Mouse (Mus musculus) kidney, embryonic 16.5 days (tissue): ENCODE data around the gene Fmnl2. TPM values are rescaled to one million over a fixed set of nuclear protein-coding genes. Genes with fewer than 3 reads are reported as not detected.

Source experiments
- ATAC-seq: fragments of 200-750 bp; cut with Nextera tagmentation; 2 replicates; pipeline ENCODE4 v1.8.0; 2017; ENCODE audit warnings: moderate TSS enrichment; ENCODE audit not compliant: low FRiP score, low TSS enrichment
- H3K27ac ChIP-seq: fragments of 300-500 bp; sonication (generic); 2 replicates; pipeline ENCODE4 v1.5.1; 2014; ENCODE audit warnings: low read length
- H3K27me3 ChIP-seq: fragments of 300-500 bp; sonication (generic); 2 replicates; pipeline ENCODE4 v1.6.1; 2014; ENCODE audit warnings: low read length, control low read depth, mixed read lengths; ENCODE audit not compliant: insufficient read depth
- H3K36me3 ChIP-seq: fragments of 300-500 bp; sonication (generic); 2 replicates; pipeline ENCODE4 v1.6.1; 2014; ENCODE audit warnings: low read length, control low read depth, mixed read lengths; ENCODE audit not compliant: insufficient read depth
- H3K4me1 ChIP-seq: fragments of 300-500 bp; sonication (generic); 2 replicates; pipeline ENCODE4 v1.6.1; 2014; ENCODE audit warnings: low read length, control low read depth, mixed read lengths; ENCODE audit not compliant: insufficient read depth
- H3K4me2 ChIP-seq: fragments of 300-500 bp; sonication (generic); replicated peaks from 2 replicates; pipeline ENCODE4 v1.6.1; 2014; ENCODE audit warnings: low read depth, low read length
- H3K4me3 ChIP-seq: fragments of 300-500 bp; sonication (generic); 2 replicates; pipeline ENCODE4 v1.5.1; 2014; ENCODE audit warnings: mild to moderate bottlenecking, low read length
- H3K9ac ChIP-seq: fragments of 300-500 bp; sonication (generic); replicated peaks from 2 replicates; pipeline ENCODE4 v1.6.1; 2014; ENCODE audit warnings: low read length
- H3K9me3 ChIP-seq: fragments of 300-500 bp; sonication (generic); 2 replicates; pipeline ENCODE4 v1.6.1; 2016; ENCODE audit warnings: low read length, control low read depth
- WGBS: fragments of 180-500 bp; shearing (Covaris S2); extraction: QIAGEN DNeasy Blood & Tissue Kit; methylation state at CpG from one replicate; pipeline ENCODE4 v1.1.7; 2014; 5-methylcytosine and 5-hydroxymethylcytosine counted together
- polyA plus RNA-seq: library from polyadenylated mRNA; unstranded; fragments of >200 nt; fragmentation: Nextera tagmentation; extraction: Ambion mirVana; gene quantifications from 2 replicates; pipeline ENCODE4 v1.2.1, GENCODE M21; 2015

The Fmnl2 gene
- polyA plus RNA-seq, 1 experiment from 2014 or later = 5.7 TPM

DNA sequence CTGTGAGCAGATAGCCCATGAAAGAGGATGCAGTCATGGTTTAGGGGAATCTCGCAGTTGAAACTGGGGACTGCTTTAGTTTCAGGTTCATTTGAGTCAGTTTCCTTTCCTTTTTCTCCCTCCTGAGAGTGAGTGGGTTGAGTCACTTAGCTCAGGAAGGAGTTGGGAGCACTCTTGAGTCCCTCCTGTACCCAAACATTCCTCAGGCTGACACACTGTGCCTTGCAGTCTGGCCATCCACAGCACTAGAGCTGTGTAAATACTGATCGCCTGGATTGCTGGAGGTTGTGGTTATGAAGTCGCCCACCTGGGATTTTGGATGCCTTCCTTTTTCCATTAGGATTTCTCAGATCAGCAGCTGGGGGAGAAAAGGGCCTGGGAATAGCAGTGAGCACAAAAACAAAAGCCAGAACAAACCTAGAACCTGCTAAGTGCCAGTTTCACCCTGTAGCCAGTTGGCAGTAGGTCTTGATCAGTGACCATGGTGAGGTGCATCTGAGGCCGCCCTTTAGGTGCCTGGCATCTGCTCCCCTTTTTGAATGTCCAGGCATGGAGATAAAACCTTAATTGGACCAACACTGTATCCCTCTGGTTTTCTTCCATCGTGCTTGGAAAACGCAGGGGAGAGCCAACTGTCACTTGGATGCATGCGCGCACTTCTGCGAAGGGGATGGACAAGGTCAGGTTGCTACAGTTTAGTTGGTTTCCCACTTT is 4.5 kb downstream of the Fmnl2 start:
- H3K9ac ChIP-seq = no peak overlapping the region
- no peak overlapping the region for H3K4me2 ChIP-seq
- peaks cover 3% of the 10 kb centered on the region; the same call in 1 of the 2 replicates for H3K36me3 ChIP-seq
- H3K4me3 ChIP-seq = no peak overlapping the region
- H3K27me3 ChIP-seq = no peaks in the 10 kb centered on the region
- peaks cover 2% of the 10 kb centered on the region; the same call in 1 of the 2 replicates for H3K9me3 ChIP-seq
- H3K4me1 ChIP-seq = peaks cover 28% of the 10 kb centered on the region
- H3K27ac ChIP-seq = no peak overlapping the region
- whole genome bisulfite sequencing = 84% methylated on average over 9 of the region's 9 CpGs
- ATAC-seq = no peak

DNA sequence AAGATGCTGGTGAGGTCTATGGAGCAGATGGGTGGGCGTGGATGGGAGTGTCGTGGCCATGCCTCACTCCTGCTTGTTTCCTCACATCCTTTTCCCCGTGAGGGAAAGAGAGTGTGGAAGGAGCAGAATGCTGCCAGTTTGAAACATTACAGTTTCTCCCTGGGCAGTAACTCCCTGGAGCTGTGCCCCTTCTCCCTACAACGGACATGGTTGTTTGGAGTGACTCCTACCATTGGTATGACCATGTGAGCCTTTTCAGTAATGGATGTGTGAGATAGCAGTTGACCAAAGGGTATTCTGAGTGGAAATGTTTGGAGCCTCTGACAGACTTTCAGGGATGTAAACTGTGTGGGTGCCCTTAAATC is 5.1 kb downstream of the Fmnl2 start:
- no peak overlapping the region for H3K9ac ChIP-seq
- peaks cover 27% of the 10 kb centered on the region for H3K4me1 ChIP-seq
- H3K27me3 ChIP-seq = no peaks in the 10 kb centered on the region
- H3K4me2 ChIP-seq = no peak overlapping the region
- H3K9me3 ChIP-seq = peaks cover 6% of the 10 kb centered on the region; the same call in 1 of the 2 replicates
- H3K36me3 ChIP-seq = peaks cover 8% of the 10 kb centered on the region
- no peak overlapping the region for H3K4me3 ChIP-seq
- no peak overlapping the region for H3K27ac ChIP-seq
- no peak for ATAC-seq
- WGBS = 63% methylated on average over 4 of the region's 4 CpGs

DNA sequence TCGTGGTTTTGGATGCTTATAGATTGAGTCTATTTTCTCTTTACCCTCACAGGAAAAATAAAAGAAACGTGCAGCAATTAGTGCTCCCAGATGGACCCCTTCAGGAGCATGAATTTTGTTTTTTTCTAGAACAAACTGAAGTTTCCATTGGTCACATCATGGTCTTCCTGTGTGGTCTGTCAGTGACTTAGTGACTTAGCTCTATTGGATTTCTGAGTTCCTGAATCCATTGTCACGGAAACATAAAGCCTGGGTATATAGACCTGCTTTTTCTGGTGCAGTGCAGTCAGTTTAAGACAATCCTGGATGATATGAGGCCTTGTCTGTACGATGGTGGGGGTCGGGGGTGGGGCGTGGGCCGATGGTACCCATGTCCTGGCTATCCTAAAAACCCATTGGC is 7.0 kb downstream of the Fmnl2 start:
- H3K36me3 ChIP-seq = peaks cover 13% of the 10 kb centered on the region
- peaks cover 21% of the 10 kb centered on the region for H3K4me1 ChIP-seq
- H3K9me3 ChIP-seq = peaks cover 6% of the 10 kb centered on the region; the same call in 1 of the 2 replicates
- H3K27ac ChIP-seq = no peak overlapping the region
- ATAC-seq = no peak
- no peak overlapping the region for H3K9ac ChIP-seq
- 93% methylated on average over 7 of the region's 7 CpGs for WGBS
- H3K4me2 ChIP-seq = no peak overlapping the region
- H3K27me3 ChIP-seq = no peaks in the 10 kb centered on the region
- H3K4me3 ChIP-seq = no peak overlapping the region

DNA sequence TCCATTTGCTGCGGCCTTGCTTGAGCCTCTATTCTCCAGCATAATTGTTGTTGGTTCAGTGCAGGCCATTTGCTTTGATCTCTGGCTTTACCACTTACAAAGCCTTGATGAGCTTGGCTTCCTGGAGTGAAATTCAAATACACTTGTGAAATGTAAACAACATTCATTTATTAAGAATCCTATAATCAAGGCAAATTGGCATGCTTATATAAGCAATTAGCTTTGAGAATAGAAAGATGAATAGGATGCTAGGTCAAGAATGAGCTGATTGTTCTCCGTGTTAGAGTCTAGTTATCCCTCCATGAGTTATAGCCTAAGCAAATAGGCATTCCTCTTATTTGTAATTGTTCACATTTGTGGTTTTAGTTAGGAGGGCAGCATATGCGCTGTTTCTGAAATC is 8.5 kb downstream of the Fmnl2 start:
- H3K9me3 ChIP-seq = peaks cover 6% of the 10 kb centered on the region; the same call in 1 of the 2 replicates
- no peak for ATAC-seq
- no peak overlapping the region for H3K4me2 ChIP-seq
- H3K4me1 ChIP-seq = peaks cover 6% of the 10 kb centered on the region
- WGBS = 59% methylated on average over 3 of the region's 3 CpGs
- H3K4me3 ChIP-seq = no peak overlapping the region
- no peak overlapping the region for H3K9ac ChIP-seq
- H3K36me3 ChIP-seq = peaks cover 13% of the 10 kb centered on the region
- H3K27me3 ChIP-seq = no peaks in the 10 kb centered on the region
- no peak overlapping the region for H3K27ac ChIP-seq

DNA sequence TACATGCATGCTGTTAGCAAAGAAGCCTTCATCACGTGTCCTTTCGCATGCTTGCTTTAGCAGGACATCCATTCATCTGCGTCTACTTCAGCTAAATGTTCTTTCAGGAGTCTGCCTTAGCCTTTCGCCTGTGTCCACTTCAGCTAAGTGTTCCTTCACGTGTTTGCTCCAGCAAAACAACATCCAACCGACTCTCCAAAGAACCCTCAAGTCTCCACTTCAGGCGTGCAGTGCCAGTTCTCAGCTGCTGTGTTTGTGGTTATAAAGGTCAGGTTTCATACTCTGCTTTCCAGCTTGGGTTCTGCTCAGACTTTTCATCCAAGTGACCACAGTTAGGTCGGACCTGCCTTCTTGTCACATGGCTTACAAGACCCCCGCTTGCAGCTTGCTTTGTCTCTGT is 10.1 kb downstream of the Fmnl2 start:
- Histone ChIP-seq H3K4me2 (no peak overlapping the region), H3K4me3 (no peak overlapping the region), H3K9me3 (peaks cover 6% of the 10 kb centered on the region; the same call in 1 of the 2 replicates), H3K27me3 (no peaks in the 10 kb centered on the region), H3K4me1 (peaks cover 11% of the 10 kb centered on the region; the same call in 1 of the 2 replicates), H3K36me3 (peaks cover 13% of the 10 kb centered on the region), H3K9ac (no peak overlapping the region), H3K27ac (no peak overlapping the region)
- 78% methylated on average over 9 of the region's 9 CpGs for WGBS
- ATAC-seq = no peak

DNA sequence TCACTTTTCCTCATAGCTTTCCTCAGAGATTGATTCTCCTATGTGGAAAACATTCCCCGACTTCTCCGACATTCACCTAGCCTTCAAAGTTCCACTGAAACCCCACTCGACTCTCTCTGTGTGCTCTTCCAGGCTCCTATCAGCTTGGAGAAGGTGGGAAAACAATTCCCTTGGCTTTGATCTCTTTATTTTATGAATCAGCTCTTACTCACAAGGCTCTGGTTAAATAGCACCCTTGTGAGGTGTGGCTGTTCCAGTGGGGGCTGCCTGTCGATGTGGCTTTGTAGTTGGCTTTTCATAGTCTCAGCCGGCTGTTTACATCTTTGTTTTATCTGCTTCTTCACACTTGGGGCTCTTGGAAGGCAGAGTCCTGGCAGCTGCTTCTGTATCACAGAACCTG is 10.5 kb downstream of the Fmnl2 start:
- Histone ChIP-seq H3K36me3 (peaks cover 13% of the 10 kb centered on the region), H3K27ac (no peak overlapping the region), H3K9ac (no peak overlapping the region), H3K4me1 (peaks cover 13% of the 10 kb centered on the region), H3K4me2 (no peak overlapping the region), H3K4me3 (no peak overlapping the region), H3K27me3 (no peaks in the 10 kb centered on the region), H3K9me3 (peaks cover 6% of the 10 kb centered on the region; the same call in 1 of the 2 replicates)
- no peak for ATAC-seq
- WGBS = 41% methylated on average over 5 of the region's 5 CpGs

DNA sequence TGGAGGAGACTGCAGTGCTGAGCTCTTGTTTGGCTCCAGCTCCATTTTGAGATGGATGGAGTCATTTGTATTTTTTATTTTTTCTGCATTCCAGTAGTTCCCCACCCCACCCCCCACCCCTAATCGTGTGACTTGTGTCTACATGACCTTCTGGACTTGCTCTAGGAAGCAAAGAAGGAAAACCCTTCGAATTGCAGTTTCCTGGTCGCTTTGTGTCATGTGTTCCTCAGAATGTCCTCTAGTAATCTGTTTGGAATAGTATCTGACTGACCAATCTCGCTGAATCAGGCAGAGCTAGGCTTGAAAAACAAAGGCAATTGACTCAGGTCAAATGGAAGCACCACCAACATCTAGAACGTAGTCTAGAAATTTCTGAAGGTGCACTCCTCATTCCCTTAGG is 15.0 kb downstream of the Fmnl2 start:
- H3K4me2 ChIP-seq = no peak overlapping the region
- no peak for ATAC-seq
- 46% methylated on average over 5 of the region's 5 CpGs for WGBS

DNA sequence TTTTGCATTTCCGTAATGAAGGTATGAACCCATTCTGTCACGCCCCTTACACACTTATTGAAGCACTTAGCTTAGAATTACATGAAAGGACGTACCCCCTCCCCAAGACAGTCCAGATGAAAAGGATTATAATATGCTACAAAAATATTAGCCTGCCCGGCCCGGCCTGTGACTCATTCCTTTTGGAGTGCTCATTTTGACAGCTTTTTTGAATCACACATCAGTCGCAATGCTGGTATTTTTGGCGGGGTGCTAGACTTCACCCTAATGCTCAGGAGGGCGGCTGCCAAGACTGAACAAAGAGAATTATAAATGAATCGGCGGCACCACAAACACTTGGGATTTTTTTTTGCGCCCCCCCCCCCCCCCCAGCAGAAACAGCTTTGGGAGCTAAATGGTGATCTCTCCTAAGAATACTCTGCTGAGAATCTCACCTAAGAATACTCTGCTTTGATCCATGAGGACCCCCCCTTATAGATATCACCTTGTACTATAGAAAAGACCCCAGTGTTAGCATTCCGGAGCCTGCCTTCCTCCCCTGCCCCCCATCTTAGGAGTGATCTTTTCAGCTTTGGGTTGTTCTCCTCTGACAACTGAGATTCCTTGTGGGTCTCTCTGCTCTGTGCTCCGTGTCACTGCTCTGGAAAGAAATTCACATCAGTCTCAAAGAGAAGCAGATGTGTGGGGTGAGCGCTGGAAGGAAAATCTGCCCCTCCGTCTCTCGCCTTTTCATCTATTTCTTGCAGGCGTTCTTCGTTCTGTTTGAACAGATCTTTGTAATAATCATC is 15.8 kb downstream of the Fmnl2 start:
- H3K4me1 ChIP-seq = peaks cover 18% of the 10 kb centered on the region
- no peak overlapping the region for H3K27ac ChIP-seq
- no peak overlapping the region for H3K9ac ChIP-seq
- no peaks in the 10 kb centered on the region for H3K27me3 ChIP-seq
- 64% methylated on average over 18 of the region's 18 CpGs for WGBS
- no peaks in the 10 kb centered on the region for H3K9me3 ChIP-seq
- ATAC-seq = no peak
- no peak overlapping the region for H3K4me3 ChIP-seq
- H3K4me2 ChIP-seq = no peak overlapping the region
- no peaks in the 10 kb centered on the region for H3K36me3 ChIP-seq

More for the DNA sequence above, 15.0 kb downstream of the Fmnl2 start:
- no peak overlapping the region for H3K27ac ChIP-seq
- no peak overlapping the region for H3K9ac ChIP-seq
- no peaks in the 10 kb centered on the region for H3K27me3 ChIP-seq
- H3K4me3 ChIP-seq = no peak overlapping the region
- peaks cover 6% of the 10 kb centered on the region for H3K36me3 ChIP-seq
- no peaks in the 10 kb centered on the region for H3K9me3 ChIP-seq
- H3K4me1 ChIP-seq = peaks cover 18% of the 10 kb centered on the region

DNA sequence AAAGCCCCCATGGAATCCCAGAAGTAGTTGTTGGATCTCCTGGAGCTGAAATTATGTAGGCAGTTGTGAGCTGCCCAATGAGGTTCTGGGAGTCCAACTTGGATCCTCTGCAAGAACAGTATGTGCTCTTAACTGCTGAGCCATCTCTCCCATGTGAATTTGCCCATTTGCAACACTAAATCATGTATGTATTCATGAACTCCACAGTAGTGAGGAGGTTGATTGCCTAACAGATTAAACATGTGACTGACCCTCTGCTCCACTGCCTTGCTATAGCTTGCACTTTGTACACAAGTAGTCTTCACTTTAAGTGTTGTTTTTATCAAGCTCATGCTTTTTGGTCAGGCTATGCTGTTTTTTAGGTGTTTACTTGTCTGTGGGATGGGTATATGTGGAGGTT is 17.1 kb downstream of the Fmnl2 start:
- Histone ChIP-seq H3K9ac (no peak overlapping the region), H3K27me3 (no peaks in the 10 kb centered on the region)
- no peak for ATAC-seq

DNA sequence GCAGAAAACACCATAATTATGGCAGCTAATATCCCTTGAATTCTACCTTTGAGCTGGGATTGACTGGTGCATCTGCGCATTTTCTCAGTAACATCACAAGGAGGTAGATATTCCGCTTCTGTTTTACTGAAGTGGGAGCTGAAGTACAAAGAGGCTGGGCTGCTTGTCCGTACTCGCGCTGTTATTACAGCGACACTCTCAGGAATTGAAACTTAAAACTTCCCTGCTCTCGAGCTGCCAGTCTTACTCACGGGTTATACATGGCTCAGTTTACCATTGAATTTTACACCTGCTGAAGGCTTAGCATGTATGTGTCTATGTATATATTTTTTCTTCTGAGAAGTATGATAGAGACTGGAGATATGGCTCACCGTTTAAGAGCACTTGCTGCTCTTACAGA is 18.1 kb downstream of the Fmnl2 start:
- H3K4me1 ChIP-seq = peaks cover 18% of the 10 kb centered on the region
- H3K9me3 ChIP-seq = no peaks in the 10 kb centered on the region
- H3K27me3 ChIP-seq = no peaks in the 10 kb centered on the region
- no peak overlapping the region for H3K4me3 ChIP-seq
- no peak for ATAC-seq
- H3K9ac ChIP-seq = no peak overlapping the region
- H3K27ac ChIP-seq = no peak overlapping the region
- WGBS = 57% methylated on average over 9 of the region's 9 CpGs
- H3K4me2 ChIP-seq = no peak overlapping the region
- no peaks in the 10 kb centered on the region for H3K36me3 ChIP-seq

More for the DNA sequence above, 17.1 kb downstream of the Fmnl2 start:
- Histone ChIP-seq H3K4me2 (no peak overlapping the region), H3K4me3 (no peak overlapping the region), H3K9me3 (no peaks in the 10 kb centered on the region), H3K36me3 (no peaks in the 10 kb centered on the region), H3K4me1 (peaks cover 18% of the 10 kb centered on the region), H3K27ac (no peak overlapping the region)
